Mouse (Mus musculus): ENCODE results near the gene Mcee.

DNA sequence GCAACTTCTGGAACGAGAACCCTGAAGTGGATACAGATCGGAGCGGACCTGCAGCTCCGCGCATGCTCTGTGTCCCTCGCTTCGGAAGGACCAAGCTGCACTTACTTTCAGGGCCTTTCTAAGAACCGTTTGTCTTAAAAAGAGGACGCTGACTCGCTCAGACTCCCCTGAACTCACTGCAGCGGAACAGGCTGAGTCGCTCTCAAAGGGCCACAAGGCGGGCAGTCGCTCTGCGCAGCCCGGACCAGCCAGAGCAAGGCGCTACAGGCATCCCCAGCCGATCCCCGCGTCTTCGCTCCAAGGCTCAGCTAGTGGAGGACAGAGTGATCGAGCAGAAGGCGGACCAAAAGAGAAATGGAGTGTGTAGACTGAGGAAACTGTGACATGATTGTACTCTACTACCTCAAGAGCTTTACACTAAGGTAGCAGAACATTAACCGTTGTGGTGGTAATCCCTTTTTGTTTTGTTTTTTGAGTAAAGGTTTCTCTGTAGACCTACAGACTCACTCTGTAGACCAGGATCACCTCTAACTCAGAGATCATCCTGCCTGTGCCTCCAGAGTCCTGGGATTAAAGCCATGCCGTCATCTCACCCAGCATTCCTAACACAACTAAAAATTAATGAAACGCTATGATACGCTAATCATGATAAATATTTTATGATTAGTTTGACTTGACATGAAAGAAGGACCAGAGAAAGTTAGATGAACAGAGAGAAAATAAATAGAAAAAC lies 18.4 kb upstream of the Mcee start, which contains the start of gene Fan1:
- TF ChIP-seq MAFK (IDR thresholded peaks at IDR 0.05; ENCODE audit: insufficient read depth, low read depth, low read length) (no peak), ZNF384 (IDR thresholded peaks at IDR 0.05; ENCODE audit: low read depth, low read length) (no peak), ZC3H11A (IDR thresholded peaks at IDR 0.05; ENCODE audit: borderline replicate concordance, low read depth, low read length) (peak; percentile 26; the same call in 1 of the 2 replicates)

Measured in ES-E14 (cell line).